Mouse (Mus musculus): ENCODE measurements around the gene Ogg1.

GRCm38 (mm10) chr6:113296046-113296445, 30.7 kb upstream of the Ogg1 start:
- TF ChIP-seq POLR2A (IDR thresholded peaks at IDR 0.05; ENCODE audit: insufficient read depth, low read depth, low read length) (no peak), CTCF (IDR thresholded peaks at IDR 0.05) (no peak)
